Mouse (Mus musculus) embryo, embryonic 11.5 days (tissue): ENCODE results near the gene Slc34a1.
A peak's percentile ranks its signal among the peaks of the same experiment; 100 is the strongest.

ENCODE experiments used
- DNase-seq: peaks from one replicate; pipeline ENCODE4 v3.0.0-alpha.2; 2012; ENCODE audit warnings: low read depth, low spot score

Slc34a1 gene

GRCm38 (mm10) chr13:55398088-55398487 lies at the start of gene Slc34a1:
Gene Slc34a1, plus strand, starts transcription at chr13:55398187.
- no peak for DNase-seq

DNA sequence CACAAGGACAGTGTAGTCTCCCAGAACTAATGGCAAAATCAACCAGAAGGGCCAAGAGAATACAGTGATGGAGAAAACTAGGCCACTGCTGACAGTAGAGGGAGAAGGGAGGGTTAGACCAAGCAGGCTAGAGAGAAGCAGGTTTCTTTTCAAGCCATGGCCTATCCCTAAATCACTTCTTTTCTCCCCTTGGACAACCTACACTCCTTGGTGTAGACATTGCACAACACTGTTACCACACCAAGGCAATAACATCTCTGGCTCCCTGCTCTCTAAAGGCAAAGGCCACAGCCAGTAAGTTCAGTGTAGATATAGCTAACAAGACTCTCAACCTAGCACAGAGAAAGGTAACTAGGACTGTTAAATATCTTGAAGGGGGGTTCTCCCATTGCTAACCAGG lies 36.8 kb upstream of the Slc34a1 start:
- no peak for DNase-seq

GRCm38 (mm10) chr13:55361974-55362452 lies 36.0 kb upstream of the Slc34a1 start:
- DNase-seq = peak; percentile 8

DNA sequence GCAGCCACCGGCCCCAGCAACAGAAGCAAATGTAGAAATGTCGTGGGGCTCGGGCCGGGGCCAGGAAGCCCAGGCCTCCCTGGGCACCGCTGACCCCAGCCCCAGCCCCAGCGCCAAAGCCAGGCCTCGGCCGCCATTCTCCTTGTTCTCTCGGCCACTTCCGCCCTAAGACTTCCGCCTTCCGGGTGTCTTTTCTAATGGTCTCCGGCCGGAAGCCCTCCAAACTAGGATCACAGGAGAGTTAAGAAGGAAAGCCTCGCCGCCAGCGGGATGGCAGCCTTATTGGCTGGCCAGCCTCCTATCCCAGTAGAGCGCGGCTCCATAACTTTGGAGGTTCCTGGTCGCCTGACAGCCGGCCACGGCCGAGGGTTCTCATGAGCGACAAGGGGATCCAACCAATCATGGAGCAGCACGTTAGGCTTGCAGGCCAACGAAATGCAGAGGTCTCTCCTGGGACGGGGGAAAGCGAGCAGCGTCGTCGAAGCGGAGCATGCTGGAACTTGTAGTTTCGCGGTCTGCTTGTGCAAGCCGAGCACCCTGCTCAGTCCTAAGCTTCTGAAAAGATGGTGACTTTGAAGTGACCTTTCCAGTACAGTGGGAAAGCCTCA lies 35.4 kb upstream of the Slc34a1 start, which contains the start of gene Lman2:
TSS of gene Lman2 (minus strand) at position 331 of the 608 bp plus-strand sequence.
- DNase-seq = peak; percentile 96

- DNase-seq = no peak
Measured at GRCm38 (mm10) chr13:55368401-55368800, 29.6 kb upstream of the Slc34a1 start.

DNA sequence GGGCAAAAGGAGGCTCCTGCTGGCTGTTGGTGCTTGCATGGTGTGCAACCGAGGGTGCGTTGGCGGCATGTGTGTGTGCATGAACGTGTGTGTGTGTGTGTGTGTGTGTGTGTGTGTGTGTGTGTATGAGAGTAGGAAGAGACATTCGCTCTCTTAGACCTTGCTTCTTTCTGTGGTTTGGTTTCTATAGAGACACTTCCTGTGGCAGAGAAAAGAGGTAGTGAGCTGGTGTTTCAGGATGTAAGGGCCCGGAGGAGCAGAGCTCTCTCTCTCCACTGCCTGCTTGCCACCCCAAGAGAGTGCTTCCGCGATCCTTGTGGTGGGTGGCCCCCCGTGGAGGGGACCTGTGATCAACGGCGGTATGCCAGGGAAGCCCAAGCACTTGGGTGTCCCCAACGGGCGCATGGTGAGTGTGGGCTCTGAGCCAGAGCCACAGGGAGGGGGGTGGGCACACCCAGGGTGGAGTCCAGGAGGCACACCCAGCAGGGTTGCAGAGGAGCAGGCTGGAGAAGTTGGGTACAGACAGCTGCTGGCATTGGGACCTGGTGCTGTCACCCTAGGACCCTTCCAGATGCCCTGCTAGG lies 28.4 kb upstream of the Slc34a1 start, which contains the start of gene Rgs14:
TSS of gene Rgs14 (plus strand) at position 202 of the 584 bp plus-strand sequence.
- no peak for DNase-seq

- no peak for DNase-seq
Measured at GRCm38 (mm10) chr13:55370234-55370633, 27.8 kb upstream of the Slc34a1 start.

GRCm38 (mm10) chr13:55371007-55371681 lies 26.8 kb upstream of the Slc34a1 start:
- DNase-seq = no peak

DNA sequence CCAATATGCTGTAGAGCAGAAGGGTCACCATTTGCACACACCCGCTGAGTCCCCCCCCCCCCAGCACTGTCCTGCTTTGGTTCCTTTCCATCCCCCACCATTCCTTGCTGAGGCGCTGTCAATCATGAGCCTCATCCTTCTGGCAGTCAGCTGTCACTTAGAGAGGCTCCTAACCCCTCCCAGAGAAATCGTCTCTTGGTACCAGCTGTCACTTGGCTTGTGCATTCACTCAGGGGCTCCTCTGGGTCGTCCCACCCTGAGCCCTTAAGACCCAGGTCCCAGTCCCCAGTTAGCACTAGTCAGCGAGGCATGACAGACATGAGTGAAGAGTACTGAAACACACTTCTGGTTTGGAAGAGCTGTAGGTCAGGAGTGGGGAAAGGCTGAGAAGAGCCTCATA lies 26.2 kb upstream of the Slc34a1 start:
- DNase-seq = no peak

GRCm38 (mm10) chr13:55374206-55374924 lies 23.6 kb upstream of the Slc34a1 start:
- DNase-seq = no peak

- DNase-seq = no peak
Measured at GRCm38 (mm10) chr13:55375877-55376276, 22.1 kb upstream of the Slc34a1 start.

- no peak for DNase-seq
Measured at GRCm38 (mm10) chr13:55378907-55379580, 18.9 kb upstream of the Slc34a1 start.

DNA sequence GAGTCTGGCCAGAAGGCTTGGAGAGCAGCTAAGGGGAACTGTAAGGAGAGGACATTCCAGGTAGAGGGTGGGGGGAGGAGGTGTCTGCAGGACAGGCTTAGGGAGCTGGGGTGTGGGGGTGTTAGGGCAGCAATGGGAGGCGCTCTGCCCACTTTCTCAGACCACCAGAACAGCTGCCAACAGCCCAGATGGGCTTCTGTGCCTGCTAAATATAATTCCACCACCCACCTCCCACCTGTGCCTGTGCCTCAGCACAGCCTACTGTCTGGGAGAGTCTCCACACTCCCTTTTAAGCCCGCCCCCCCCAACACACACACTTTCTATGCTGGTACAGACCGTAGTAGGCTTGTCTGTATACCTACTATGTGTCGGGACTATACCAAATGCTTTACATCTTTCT lies 16.2 kb upstream of the Slc34a1 start:
- no peak for DNase-seq

DNA sequence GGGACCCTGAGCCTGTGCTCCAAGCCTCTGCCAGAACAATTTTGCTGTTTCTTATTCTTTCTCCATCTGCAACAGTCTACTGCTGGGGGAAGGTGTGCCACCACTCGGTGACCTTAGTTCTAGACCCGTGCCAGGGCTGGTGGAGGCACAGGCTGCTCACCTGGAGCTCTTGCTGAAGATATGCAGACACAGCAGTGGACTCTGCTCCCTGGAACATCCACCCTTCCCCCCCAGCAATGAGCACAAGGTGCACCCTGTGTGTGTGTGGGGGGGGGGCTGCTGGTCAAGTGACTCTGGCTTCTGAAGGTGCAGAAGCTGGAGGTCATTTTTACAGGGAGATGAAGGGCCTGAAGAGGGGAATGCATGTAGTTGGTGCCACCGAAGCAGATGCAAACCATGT lies 7.3 kb upstream of the Slc34a1 start:
- no peak for DNase-seq

DNA sequence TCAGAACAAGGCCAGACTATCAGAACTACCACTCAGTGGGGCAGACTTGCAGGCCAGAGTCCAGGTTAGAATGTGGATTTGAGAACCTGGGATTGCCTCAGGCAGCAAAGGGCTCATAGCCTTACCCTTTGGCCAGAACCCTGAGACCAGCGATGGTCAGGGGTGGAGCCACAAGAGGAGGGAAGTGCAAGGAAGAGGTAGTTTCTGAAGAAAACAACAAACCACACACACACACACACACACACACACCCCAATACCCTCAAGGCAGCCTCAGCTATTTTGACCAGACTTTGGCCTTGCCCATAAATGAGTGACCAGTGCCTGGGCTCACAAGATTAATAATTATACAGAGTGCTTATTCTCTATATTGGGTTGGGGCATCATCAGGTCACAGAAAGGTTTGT lies 6.4 kb upstream of the Slc34a1 start:
- no peak for DNase-seq

GRCm38 (mm10) chr13:55392933-55393332 lies 5.1 kb upstream of the Slc34a1 start:
- DNase-seq = no peak

- no peak for DNase-seq
Measured at GRCm38 (mm10) chr13:55399300-55400038, 1.5 kb downstream of the Slc34a1 start.

DNA sequence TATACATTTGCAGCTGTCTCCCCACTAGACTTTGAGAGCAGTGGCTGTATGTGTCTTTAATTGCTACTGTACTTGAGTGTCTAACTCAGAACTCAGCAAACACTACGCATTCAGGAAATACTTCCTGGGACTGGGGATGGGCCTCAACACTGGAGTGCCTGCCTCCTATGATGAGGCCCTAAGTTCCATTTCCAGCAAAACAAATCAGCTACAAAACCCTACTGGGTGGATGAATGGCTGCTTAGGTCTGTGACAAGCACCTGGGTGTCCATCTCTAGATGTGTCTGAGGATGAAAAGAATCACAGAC lies 2.0 kb downstream of the Slc34a1 start:
- DNase-seq = no peak

DNA sequence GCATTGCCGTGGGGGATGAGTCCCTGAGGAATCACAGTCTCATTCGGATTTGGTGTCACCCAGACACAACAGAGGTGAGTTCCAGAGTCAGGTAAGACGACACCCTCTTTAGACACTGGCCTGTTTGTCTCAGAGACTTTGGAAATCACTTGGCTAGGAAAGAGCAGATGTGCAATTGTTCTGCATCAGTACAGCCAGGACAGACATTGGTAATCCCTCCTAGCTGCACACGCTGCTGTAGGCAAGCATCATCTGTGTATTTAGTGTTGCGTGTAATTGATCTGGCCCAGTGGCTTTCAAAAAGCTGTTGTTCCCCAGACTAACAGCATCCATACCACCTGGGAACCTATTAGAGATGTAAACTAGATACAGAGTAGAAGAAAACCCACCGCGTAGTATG lies 5.3 kb downstream of the Slc34a1 start:
- DNase-seq = no peak

DNA sequence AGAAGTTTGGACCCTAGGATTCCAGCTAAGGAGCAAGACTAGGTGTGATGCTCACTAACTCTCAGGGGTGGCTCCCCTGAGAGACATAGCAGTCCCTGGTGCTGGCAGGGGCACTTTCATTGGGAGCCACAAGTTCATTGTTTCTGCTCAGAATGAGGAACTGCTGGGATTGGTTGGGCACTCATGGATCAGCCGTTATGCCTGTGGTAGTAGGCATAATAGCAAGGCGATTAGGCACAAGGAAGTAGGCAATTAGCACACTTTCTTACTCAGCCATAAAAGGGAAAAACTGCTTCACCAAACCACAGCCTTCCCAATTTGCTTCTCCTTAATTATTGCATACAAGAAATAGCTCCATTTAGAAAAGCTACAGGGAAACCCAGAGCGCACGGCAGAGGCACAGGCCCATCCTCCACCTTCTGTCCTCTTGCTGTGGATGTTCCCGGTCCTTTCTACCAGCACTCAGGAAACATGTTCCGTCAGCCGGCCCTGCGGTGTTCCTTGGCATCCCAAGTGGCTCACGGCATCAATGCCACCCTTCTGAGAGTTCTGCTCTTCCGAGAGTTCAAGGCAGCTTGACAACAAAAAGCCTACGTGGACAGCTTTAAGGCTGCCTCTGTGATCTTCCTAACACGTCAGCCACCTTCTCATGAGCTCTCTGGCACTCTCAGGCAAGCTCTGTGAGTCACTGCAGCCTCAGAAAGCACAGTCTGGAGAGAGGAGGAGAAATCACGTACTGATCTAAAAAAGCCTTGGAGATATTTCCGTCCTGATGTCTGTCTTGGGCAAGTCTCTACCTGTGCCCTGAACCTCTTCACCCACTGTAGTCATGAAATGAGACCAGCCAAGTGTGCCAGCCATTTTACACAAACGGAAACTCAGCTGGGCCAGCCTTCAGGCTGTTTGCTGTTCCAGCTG lies 6.2 kb downstream of the Slc34a1 start:
- DNase-seq = no peak
